Mouse (Mus musculus) forebrain, embryonic 10.5 days (tissue): Measurements from ENCODE around the gene Pprc1. TPM values are rescaled to one million over a fixed set of nuclear protein-coding genes. Genes with fewer than 3 reads are reported as not detected.

Source experiments
- DNase-seq: peaks from one replicate; pipeline ENCODE4 v3.0.0-alpha.2; 2017; ENCODE audit warnings: low spot score; ENCODE audit errors: extremely low spot score
- H3K27ac ChIP-seq: fragments of 300-500 bp; sonication (generic); 2 replicates; pipeline ENCODE4 v1.5.1; 2016; ENCODE audit warnings: mild to moderate bottlenecking
- H3K27me3 ChIP-seq: fragments of 300-500 bp; sonication (generic); 2 replicates; pipeline ENCODE4 v1.6.1; 2016; ENCODE audit warnings: mild to moderate bottlenecking; ENCODE audit not compliant: poor library complexity, severe bottlenecking
- H3K36me3 ChIP-seq: fragments of 300-500 bp; sonication (generic); replicated peaks from 2 replicates; pipeline ENCODE4 v1.6.1; 2016; ENCODE audit warnings: mild to moderate bottlenecking, moderate library complexity
- H3K4me1 ChIP-seq: fragments of 300-500 bp; sonication (generic); 2 replicates; pipeline ENCODE4 v1.6.1; 2016
- H3K4me3 ChIP-seq: fragments of 300-500 bp; sonication (generic); 2 replicates; pipeline ENCODE4 v1.5.1; 2016; ENCODE audit warnings: mild to moderate bottlenecking, moderate library complexity
- H3K9me3 ChIP-seq: fragments of 300-500 bp; sonication (generic); 2 replicates; pipeline ENCODE4 v1.6.1; 2016; ENCODE audit warnings: mild to moderate bottlenecking, moderate library complexity
- WGBS: fragments of 180-500 bp; shearing (Covaris S2); methylation state at CpG from one replicate; pipeline ENCODE4 v1.1.7; 2016; 5-methylcytosine and 5-hydroxymethylcytosine counted together
- polyA plus RNA-seq: library from polyadenylated mRNA; unstranded; fragments of >200 nt; fragmentation: Nextera tagmentation; extraction: Ambion mirVana; gene quantifications from 2 replicates; pipeline ENCODE4 v1.2.1, GENCODE M21; 2016

The Pprc1 gene
- polyA plus RNA-seq, 1 experiment from 2014 or later = 57.5 TPM

- Histone ChIP-seq H3K9me3 (no peaks in the 10 kb centered on the region), H3K4me3 (no peak overlapping the region), H3K36me3 (peaks cover 75% of the 10 kb centered on the region), H3K4me1 (peaks cover 23% of the 10 kb centered on the region), H3K27ac (no peak overlapping the region), H3K27me3 (no peaks in the 10 kb centered on the region)
- DNase-seq = no peak
- WGBS = 70% methylated on average over 3 of the region's 3 CpGs
These were observed 33.8 kb downstream of the Pprc1 start for GRCm38 (mm10) chr19:46078535-46078934.

- WGBS = 98% methylated on average over 8 of the region's 8 CpGs
- Histone ChIP-seq H3K36me3 (peaks cover 65% of the 10 kb centered on the region), H3K9me3 (no peaks in the 10 kb centered on the region), H3K4me3 (no peak overlapping the region), H3K4me1 (no peaks in the 10 kb centered on the region), H3K27ac (no peak overlapping the region), H3K27me3 (no peaks in the 10 kb centered on the region)
- no peak for DNase-seq
These were observed 40.5 kb downstream of the Pprc1 start for GRCm38 (mm10) chr19:46085185-46085584.

GRCm38 (mm10) chr19:46086337-46086736 is 41.7 kb downstream of the Pprc1 start:
- WGBS = 62% methylated on average over 3 of the region's 3 CpGs
- Histone ChIP-seq H3K27ac (no peak overlapping the region), H3K27me3 (no peaks in the 10 kb centered on the region), H3K36me3 (peaks cover 54% of the 10 kb centered on the region), H3K4me1 (no peaks in the 10 kb centered on the region), H3K9me3 (no peaks in the 10 kb centered on the region), H3K4me3 (no peak overlapping the region)
- DNase-seq = no peak

- H3K27me3 ChIP-seq = no peaks in the 10 kb centered on the region
- WGBS = 88% methylated on average over 7 of the region's 7 CpGs
- DNase-seq = no peak
- no peaks in the 10 kb centered on the region for H3K9me3 ChIP-seq
- H3K4me1 ChIP-seq = no peaks in the 10 kb centered on the region
- no peak overlapping the region for H3K27ac ChIP-seq
- peaks cover 38% of the 10 kb centered on the region for H3K36me3 ChIP-seq
- no peak overlapping the region for H3K4me3 ChIP-seq
These were observed 43.2 kb downstream of the Pprc1 start for GRCm38 (mm10) chr19:46087871-46088270.

GRCm38 (mm10) chr19:46091641-46092040 is 47.0 kb downstream of the Pprc1 start:
- Histone ChIP-seq H3K27ac (no peak overlapping the region), H3K27me3 (no peaks in the 10 kb centered on the region), H3K9me3 (no peaks in the 10 kb centered on the region), H3K4me3 (no peak overlapping the region), H3K4me1 (no peaks in the 10 kb centered on the region), H3K36me3 (peaks cover under 1% of the 10 kb centered on the region)
- WGBS = 89% methylated on average over 4 of the region's 4 CpGs
- DNase-seq = no peak

- no peaks in the 10 kb centered on the region for H3K9me3 ChIP-seq
- no peak for DNase-seq
- H3K36me3 ChIP-seq = no peaks in the 10 kb centered on the region
- no peaks in the 10 kb centered on the region for H3K27me3 ChIP-seq
- 94% methylated on average over 2 of the region's 2 CpGs for WGBS
- H3K27ac ChIP-seq = no peak overlapping the region
- no peak overlapping the region for H3K4me3 ChIP-seq
- no peaks in the 10 kb centered on the region for H3K4me1 ChIP-seq
These were observed 49.5 kb downstream of the Pprc1 start for GRCm38 (mm10) chr19:46094144-46094543.

GRCm38 (mm10) chr19:46095291-46095690 is 50.6 kb downstream of the Pprc1 start:
- Histone ChIP-seq H3K4me3 (no peak overlapping the region), H3K4me1 (no peaks in the 10 kb centered on the region), H3K27ac (no peak overlapping the region), H3K27me3 (no peaks in the 10 kb centered on the region), H3K36me3 (no peaks in the 10 kb centered on the region), H3K9me3 (no peaks in the 10 kb centered on the region)
- WGBS = 82% methylated on average over 4 of the region's 4 CpGs
- no peak for DNase-seq

- Histone ChIP-seq H3K4me1 (no peaks in the 10 kb centered on the region), H3K27me3 (no peaks in the 10 kb centered on the region), H3K4me3 (no peak overlapping the region), H3K9me3 (peaks cover 3% of the 10 kb centered on the region; the same call in 1 of the 2 replicates), H3K36me3 (no peaks in the 10 kb centered on the region), H3K27ac (no peak overlapping the region)
- 91% methylated on average over 5 of the region's 5 CpGs for WGBS
- DNase-seq = no peak
These were observed 51.7 kb downstream of the Pprc1 start for GRCm38 (mm10) chr19:46096396-46096795.

- Histone ChIP-seq H3K4me3 (no peak overlapping the region), H3K4me1 (no peaks in the 10 kb centered on the region), H3K27me3 (no peaks in the 10 kb centered on the region), H3K36me3 (no peaks in the 10 kb centered on the region), H3K27ac (no peak overlapping the region), H3K9me3 (peaks cover 3% of the 10 kb centered on the region; the same call in 1 of the 2 replicates)
- no peak for DNase-seq
- 94% methylated on average over 3 of the region's 3 CpGs for WGBS
These were observed 54.9 kb downstream of the Pprc1 start for GRCm38 (mm10) chr19:46099561-46099960.

GRCm38 (mm10) chr19:46103437-46104186 is 58.9 kb downstream of the Pprc1 start:
- H3K27me3 ChIP-seq = no peaks in the 10 kb centered on the region
- no peak overlapping the region for H3K27ac ChIP-seq
- 91% methylated on average over 6 of the region's 6 CpGs for WGBS
- H3K4me3 ChIP-seq = no peak overlapping the region
- H3K36me3 ChIP-seq = no peaks in the 10 kb centered on the region
- H3K4me1 ChIP-seq = no peaks in the 10 kb centered on the region
- peaks cover 3% of the 10 kb centered on the region; the same call in 1 of the 2 replicates for H3K9me3 ChIP-seq
- DNase-seq = no peak

GRCm38 (mm10) chr19:46104187-46104557 is 59.5 kb downstream of the Pprc1 start:
- Histone ChIP-seq H3K36me3 (no peaks in the 10 kb centered on the region), H3K4me1 (no peaks in the 10 kb centered on the region), H3K27me3 (no peaks in the 10 kb centered on the region), H3K4me3 (no peak overlapping the region), H3K27ac (no peak overlapping the region), H3K9me3 (peaks cover 3% of the 10 kb centered on the region; the same call in 1 of the 2 replicates)
- WGBS = 82% methylated on average over 2 of the region's 2 CpGs
- DNase-seq = no peak

GRCm38 (mm10) chr19:46110214-46110613 is 65.5 kb downstream of the Pprc1 start:
- H3K27me3 ChIP-seq = no peaks in the 10 kb centered on the region
- no peaks in the 10 kb centered on the region for H3K36me3 ChIP-seq
- no peaks in the 10 kb centered on the region for H3K9me3 ChIP-seq
- H3K27ac ChIP-seq = no peak overlapping the region
- DNase-seq = no peak
- no peaks in the 10 kb centered on the region for H3K4me1 ChIP-seq
- H3K4me3 ChIP-seq = no peak overlapping the region
- 79% methylated on average over 2 of the region's 2 CpGs for WGBS

- WGBS = 88% methylated on average over 5 of the region's 5 CpGs
- H3K36me3 ChIP-seq = no peaks in the 10 kb centered on the region
- no peaks in the 10 kb centered on the region for H3K4me1 ChIP-seq
- no peak for DNase-seq
- no peaks in the 10 kb centered on the region for H3K27me3 ChIP-seq
- no peaks in the 10 kb centered on the region for H3K9me3 ChIP-seq
- no peak overlapping the region for H3K27ac ChIP-seq
- H3K4me3 ChIP-seq = no peak overlapping the region
These were observed 66.1 kb downstream of the Pprc1 start for GRCm38 (mm10) chr19:46110781-46111180.
